Mouse (Mus musculus): ENCODE data around the gene Dmd. TPM values are rescaled to one million over a fixed set of nuclear protein-coding genes. Genes with fewer than 3 reads are reported as not detected.
"Not testable (repeated sequence)": the region's sequence is repeated elsewhere in the genome, so short reads cannot be mapped to it uniquely, and the experiment has no call there.

The Dmd gene
- polyA plus RNA-seq (2012; rRNA removed): 44.3 and 60.3 TPM in 2 replicates

DNA sequence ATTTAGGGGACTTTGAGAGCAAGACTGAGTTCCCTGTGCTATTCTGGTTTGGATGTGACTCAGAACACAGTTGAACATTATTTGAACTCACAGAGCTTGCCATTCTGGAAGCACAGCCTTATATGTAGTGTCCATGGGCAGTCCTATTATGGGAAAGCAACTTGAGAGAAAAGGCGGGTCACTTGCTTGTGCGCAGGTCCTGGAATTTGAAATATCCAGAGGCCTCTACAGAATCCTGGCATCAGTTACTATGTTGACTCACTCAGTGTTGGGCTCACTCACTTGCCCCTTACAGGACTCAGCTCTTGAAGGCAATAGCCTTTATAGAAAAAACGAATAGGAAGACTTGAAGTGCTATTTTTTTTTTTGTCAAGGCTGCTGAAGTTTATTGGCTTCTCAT, at the start of gene Dmd:
Dmd (plus strand) TSS at position 241 of the 400 bp plus-strand sequence.
- no peak for DNase-seq (ENCODE audit: low spot score)

DNA sequence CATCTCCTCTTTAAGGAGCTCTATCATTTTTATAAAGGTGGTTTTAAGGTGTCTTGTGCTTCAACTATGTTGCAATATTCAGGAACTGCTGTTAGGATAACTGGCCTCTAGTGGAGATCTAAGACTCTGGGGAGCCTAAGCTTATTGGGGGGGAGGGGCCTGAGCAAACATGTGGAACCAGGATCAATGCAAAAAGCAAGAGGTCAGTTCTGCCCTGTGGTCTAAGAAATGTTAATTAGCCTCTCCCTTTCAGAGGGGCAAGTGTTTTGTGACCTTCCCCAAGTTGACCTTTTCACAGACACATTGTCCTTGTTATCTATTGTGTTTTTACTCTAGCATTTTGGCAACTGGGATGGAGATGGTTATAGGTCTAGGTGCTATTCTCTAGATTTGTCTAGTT, 47.2 kb upstream of the Dmd start:
- no peak for DNase-seq (ENCODE audit: low spot score)

DNA sequence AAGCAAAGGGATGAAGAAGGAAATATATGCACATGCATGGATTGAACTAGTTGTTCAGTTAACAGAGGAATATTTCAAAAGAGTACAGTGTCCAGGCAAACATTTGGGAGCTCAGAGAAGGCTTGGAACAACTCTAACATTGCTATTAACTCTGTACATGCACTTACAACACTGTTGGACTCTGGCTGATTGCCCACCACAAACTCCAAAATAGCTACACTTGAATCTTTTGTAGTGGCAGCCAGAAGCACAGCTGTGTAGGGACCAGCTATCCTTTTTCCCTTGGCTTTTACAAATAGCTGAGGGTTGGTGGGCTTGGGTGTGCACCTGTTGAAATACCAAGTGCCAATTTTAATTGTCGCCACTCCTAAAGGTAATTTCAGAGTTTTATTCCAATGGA, 39.0 kb downstream of the Dmd start:
- no peak for DNase-seq (ENCODE audit: low spot score)

DNA sequence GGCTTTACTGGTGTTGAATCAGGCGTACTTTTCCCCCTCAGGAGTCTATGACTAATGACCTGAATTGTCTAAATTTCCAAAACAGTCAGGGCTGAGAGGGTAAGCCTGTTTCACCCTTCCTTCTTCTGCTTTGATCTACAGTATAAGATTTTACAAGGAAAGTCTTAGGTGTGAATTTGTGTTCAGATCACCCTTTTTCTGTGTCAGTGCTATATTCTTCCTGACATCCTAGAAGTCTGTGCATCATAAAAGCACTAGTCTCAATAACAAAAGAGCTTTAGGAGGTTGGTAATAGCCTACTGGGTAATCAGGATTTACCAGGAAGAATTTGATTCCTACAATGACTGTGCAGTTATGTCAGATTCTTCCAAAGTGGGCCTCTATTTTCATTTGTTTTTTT, 101.5 kb downstream of the Dmd start:
- DNase-seq (ENCODE audit: low spot score): no peak

DNA sequence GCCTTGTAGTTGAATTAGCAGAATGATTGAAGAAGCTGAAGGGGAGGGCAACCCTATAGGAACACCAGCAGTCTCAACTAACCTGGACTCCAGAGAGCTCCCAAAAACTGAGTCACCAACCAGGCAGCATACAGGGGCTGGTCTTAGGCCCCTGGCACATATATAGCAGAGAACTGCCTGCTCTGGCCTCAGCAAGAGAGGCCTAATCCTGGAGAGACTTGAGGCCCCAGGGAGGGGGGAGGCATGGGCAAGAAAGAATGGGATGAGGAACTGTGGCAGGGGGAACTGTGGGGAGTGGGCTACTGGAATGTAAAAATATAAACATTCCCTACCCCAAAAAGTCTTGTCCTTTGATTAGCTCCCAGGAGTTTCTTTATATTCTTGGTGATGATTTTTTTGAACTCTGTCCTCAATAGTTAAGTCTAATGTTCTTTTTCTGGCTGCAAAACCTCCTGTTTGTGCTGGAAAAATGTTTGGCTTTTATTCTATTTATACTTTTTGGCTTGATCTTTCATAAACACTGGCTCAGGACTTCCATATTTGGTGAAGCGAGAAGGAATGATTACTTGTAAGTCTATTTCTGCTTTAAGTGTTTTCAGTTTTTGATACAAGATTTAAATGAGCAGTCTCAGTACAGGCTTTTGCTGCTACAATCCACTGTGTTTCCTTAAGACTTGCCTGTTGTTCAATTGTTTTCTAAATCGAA, 167.7 kb downstream of the Dmd start:
- no peak for DNase-seq (ENCODE audit: low spot score)

DNA sequence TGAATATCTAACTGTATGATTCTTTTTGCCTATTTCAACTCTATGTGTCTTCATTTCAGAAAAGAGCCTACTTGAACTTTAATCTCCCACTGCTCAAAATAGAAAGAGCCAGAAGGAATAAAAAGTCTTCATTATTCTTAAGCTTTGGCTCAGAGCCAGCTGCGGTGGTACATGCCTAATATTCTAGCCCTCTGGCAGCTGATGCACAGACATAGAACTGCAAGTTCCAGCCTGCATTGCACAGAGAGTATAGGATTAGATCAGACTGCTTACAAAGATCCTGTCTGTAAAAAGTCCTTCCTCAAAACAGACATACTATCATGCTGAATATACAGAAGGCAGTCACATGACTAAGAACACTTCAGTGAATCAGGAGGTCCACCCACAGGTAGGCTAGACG, 168.5 kb downstream of the Dmd start:
- no peak for DNase-seq (ENCODE audit: low spot score)

DNA sequence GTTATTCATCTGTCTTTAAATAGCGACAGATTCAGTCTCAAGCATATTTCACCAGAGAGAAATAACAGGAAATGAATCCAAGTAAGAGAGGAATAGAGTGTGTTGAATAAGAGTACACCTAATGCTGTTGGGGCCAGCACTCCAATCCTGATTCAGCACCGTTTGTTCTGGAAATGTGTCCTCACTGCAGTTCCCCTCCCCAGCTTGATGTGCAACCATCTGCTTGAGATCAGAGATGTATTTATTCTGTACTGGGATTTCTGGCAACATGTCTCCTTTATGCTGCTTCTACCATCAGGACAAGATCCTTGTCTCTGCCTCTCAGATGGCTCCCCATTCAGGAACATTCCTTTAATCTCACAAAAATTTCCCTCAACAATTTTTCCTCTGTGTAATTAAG, 271.9 kb downstream of the Dmd start:
- no peak for DNase-seq (ENCODE audit: low spot score)

DNA sequence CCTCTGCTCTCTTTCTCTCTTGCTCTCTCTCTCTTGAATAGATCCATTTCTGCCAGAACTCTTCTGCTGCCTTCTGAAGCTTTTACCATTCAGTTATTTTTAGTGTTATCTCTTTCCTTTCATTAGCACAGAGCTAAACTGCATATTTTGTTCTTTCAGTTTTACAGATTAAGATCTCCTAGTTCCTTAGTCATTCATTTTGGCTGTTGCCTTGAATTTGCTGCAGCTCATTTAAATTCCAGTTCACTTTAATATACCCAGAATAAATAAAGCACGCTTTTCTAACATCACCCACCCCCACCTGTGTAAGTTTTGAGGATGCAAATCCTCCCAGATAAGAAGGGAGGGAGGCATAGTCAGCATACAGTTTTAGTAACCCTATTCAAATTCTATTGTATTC, 272.4 kb downstream of the Dmd start:
- no peak for DNase-seq (ENCODE audit: low spot score)

DNA sequence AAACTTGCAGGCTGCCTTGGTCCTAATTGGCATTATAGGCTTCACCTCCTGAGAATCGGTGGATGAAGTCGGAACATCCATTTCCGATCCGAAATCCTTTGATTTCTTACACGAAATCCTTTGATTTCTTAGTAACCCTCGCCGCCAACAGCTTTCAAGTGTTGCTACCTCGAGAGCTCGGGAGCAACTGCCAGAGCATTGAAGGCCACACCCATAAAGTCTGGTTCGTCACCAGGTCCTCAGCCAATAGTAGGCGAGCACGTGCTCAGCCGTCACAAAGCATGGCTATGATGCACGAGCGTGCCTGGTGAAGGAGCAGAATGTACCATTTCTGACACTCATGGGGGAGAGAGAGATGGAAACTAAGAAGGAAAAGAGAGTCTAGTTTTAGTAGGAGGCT, 538.9 kb downstream of the Dmd start, which contains the start of gene Tsga8:
Tsga8 (minus strand) TSS at position 327 of the 400 bp plus-strand sequence.
- DNase-seq (ENCODE audit: low spot score): no peak

DNA sequence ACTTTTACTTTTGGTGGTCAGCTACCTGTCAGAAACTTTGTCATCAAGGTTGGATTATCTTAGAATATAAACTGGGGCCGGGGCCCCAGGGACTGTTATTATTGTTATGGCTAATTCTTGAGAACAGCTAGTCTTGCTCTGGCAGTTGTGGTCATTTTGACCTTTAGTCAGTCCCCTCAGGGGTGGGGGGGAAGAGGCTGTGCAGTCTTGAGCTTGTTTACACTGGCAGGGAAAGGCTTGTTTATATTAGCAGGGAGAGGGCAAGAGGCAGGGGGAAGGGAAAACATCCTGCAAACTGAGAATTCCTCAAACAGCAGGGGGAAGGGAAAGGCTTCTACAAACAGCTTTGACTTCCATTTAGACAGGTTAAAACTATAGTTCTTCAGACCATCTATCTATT, 726.3 kb downstream of the Dmd start:
- no peak for DNase-seq (ENCODE audit: low spot score)

DNA sequence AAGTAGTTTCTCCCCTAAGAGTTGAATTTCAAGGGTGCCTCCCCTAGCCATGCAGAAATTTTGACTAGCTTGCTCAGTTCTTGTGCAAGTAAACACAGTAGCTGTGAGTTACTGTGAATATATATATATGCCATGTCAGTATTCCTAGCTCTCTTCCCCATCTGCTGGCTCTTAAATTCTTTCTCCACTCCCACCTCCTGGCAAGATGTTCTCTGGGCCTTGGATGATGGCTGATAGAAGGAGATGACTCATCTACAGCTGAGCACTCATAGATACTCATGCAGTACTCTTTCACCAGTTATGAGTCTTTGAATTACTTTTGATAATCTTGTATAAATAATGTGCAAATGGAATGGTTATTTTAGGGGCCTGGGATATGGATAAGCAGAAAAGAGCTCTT, 737.9 kb downstream of the Dmd start:
- no peak for DNase-seq (ENCODE audit: low spot score)

DNA sequence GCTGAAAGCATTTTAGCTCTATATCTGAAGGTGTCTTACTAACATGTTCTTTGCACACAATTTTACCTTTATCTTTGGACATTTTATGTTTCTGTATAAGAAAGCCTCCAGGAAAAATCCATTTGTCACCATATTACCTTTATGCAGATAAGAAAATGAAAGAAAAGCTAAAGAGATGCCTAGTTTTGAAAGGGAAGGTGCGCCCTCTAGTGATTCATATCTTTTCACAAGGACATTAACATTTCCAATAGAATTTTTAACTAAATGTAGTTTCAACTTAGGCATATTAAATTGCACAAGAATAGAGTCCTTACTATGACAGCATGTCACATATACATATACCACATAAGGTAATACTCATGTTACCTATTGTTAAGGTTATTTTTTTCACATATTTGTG, 791.9 kb downstream of the Dmd start:
- DNase-seq (ENCODE audit: low spot score): no peak

DNA sequence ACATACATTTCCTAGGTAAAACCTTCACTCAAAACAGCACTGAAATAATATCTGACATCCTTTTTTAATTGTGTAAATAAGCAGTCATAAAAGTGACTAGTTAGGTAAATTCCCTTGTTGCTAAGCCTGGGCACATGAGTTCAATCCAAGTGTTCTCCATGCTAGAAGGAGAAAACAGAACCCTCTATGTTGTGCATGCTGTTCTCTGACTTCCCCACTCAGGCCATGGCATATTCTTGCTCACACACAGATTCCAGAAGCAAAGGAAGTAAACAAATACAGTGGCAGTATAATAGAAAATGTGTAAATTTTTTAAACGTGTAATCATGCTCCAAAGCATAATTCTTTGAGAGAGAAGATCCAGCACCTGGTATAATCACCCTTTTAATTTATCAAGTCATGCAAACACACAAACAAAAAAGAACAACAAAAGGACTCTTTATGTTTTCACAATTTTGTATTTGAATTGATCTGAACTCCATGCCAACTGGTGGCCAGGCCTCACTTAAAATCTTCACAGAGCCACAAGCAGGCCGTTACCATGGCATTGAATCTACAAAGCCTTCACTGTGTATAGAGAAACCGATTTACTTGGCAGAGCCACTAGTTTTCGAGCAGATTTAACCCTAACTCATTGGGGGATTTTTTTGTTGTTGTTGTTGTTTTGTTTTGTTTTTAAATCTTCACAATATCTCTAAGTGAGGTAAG, 797.8 kb downstream of the Dmd start:
- DNase-seq (ENCODE audit: low spot score): no peak

DNA sequence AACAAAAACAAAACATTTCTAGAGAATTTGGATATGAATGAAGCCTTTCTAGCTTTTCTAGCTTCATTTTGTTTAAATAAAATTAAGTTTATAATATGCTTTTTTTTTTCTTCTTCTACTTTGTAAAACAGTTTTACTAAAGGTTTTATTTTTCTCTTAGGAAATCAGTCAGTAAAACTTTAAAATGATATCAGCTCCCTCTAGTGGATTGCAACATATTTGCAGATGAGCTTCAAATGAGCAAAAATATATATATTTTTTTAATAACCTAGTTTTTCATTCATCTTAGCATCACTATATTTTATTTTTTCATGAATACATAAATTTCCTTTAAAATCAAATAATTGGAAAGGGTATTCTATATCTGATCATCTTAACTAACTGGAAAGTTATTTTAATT, 838.7 kb downstream of the Dmd start:
- DNase-seq (ENCODE audit: low spot score): no peak

DNA sequence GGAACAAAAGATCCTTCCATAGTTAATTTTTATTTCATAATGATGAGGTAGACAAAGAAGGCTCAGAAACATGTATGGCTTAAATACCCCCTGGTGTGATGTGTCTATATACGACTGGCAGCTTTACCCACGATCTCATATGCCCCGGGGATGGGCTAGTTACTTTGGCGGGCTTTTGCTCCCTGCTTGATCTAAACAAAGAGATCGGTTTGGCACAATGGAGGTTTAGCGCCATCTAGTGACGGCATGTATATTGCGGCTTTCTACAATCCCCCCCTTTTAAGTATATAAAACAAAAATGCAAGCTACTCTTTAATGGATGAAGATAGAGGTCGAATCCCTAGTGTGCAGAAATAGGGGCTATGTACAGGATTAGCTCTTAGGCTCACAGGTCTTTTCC, 918.8 kb downstream of the Dmd start:
- DNase-seq (ENCODE audit: low spot score): not testable (repeated sequence)

DNA sequence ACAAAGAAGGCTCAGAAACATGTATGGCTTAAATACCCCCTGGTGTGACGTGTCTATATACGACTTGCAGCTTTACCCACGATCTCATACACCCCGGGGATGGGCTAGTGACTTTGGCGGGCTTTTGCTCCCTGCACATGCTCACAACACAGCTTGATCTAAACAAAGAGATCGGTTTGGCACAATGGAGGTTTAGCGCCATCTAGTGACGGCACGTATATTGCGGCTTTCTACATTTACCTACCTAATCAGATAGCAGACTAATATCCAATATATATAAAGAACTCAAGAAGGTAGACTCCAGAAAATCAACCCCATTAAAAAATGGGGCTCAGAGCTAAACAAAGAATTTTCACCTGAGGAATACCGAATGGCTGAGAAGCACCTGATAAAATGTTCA, 926.7 kb downstream of the Dmd start:
- not testable (repeated sequence) for DNase-seq (ENCODE audit: low spot score)

DNA sequence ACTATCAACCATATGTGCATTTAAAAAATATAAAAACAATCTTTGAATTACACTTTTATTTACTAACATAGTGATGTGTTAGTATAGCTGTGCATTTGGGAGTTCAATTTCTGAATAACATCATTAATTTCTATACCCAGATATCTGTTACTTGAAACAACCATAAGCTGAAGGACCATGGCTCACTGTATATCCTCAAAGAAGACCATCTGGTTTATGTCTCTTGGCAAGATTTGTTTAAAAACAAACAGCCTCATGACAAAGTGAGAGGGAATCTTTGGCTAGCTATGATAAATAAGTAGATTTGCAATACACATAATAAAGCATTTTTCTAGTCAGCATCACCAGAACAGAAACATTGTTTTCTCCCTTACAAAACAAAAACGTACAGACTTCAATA, 1027.2 kb downstream of the Dmd start:
- no peak for DNase-seq (ENCODE audit: low spot score)

DNA sequence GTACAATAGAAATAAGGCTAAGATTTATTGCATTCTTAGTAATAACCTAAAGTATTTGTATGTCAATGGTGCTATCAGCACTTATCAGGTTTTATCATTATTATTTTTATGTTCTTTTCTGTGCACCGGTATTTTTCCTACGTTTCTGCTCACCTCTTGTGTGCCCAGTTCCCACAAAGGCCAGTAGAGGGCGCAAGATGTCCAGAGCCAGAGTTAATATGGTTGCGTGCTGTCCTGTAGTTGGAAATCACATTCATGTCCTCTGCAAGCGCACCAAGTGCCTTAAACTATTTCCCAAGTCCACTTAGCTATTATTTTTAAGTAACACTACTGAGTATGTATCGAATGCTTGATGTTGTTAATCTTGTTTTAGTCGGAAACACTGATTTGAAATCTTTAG, 1052.6 kb downstream of the Dmd start:
- no peak for DNase-seq (ENCODE audit: low spot score)

DNA sequence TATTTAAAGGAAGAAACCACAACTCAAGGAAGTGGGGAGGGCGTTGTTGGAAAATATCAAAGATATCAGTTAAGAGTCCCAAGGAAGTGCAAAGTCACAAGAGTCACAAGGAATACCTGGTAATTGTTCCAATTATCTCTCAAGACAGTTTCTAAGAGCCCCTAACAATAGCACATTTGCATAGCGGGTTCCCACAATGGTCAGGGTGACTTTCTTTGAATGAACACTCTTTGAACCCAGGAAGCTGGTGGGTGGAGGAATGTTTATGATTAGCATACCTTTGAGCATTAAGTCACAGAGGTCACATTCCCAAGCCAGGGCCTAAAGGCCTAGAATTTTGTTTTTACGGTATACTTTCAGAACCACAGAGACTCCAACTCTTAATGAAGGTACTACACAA, 1113.8 kb downstream of the Dmd start:
- not testable (repeated sequence) for DNase-seq (ENCODE audit: low spot score)

DNA sequence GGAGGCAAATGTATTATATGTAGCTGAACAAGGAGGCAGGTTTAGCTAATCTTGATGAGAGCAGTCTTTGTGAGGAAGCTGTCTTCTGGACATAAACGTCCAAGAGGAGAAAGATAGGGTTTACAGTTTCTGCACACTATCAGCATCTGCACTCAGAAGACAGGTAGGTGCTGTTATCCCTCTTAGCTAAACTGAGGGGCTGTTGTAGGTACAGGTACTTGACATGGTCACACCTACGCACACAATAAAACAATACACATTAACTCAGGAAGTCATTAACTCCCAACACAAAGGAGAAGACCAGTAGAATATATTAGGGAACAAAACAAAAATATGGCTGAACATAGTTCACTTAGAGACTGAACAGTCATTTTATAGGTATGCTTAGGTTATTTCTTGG, 1217.2 kb downstream of the Dmd start:
- DNase-seq (ENCODE audit: low spot score): no peak

DNA sequence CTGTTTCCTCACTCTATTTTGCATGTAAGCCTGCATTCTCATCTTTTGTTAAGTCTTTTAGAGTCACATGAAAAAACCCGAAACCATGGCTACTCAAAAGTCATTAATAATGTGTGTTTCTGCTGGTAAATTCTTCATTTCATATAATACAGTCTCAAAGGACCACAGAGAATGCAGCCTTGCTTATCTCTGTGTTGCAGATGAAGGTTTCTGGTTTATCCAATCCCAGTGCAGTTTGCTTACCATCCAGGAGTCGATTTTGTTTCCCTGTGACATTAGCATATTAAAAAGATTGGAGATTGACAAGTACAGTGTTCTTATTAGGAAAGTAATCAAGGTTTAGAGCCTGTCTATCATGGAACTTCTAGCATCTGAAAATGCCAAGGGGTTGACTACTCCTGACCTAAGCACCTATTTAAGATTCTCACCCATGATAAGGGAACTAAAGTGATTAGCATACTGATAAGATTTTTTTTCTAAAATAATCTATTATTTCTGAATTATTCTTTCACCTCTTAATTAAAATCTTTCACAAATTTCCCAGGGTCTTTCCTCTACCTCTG, 1292.7 kb downstream of the Dmd start:
- no peak for DNase-seq (ENCODE audit: low spot score)

DNA sequence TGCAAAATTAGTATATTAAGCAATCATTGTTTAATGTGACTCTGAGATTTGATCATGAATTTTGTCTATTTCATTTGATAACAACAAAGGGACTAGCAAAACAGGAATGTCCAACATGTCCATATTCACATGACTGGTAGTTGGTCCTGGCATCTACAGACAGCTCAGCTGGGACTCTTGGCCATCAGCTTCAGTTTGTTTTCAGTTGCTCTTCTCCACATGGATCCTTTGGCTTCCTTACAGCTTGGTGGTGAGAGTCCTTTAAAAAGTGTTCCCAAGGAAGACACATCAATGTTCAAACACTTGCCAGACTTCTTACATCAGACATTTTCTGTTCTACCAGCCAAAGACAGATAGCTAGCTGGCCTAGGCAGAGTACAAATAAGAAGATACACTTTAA, 1381.9 kb downstream of the Dmd start:
- no peak for DNase-seq (ENCODE audit: low spot score)

DNA sequence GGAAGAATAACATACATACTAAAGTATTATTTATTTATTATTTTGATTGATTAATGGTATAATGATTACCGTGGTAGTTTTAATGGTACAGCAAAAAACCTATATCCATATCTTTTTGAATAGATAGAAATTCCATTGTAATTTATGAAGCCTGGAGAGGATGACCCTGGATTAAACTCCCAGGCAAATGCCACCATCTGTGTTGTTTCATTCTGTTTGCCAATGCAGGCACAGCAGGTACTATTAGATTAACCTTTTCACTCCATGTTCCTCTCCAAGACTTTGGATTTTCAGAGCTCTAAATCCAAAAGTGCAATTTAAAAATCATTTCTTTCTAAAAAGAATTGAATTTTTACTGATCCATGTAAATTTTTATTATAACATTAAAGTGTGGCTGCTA, 1383.5 kb downstream of the Dmd start:
- no peak for DNase-seq (ENCODE audit: low spot score)

Measured in urinary bladder, adult 2 months (tissue).